Mouse (Mus musculus) stomach, postnatal 0 days (tissue): Measurements from ENCODE around the gene Nkx2-9.

ENCODE experiments used
- CTCF ChIP-seq: IDR thresholded peaks from 2 replicates; pipeline ENCODE4 v1.5.1; 2016; ENCODE audit warnings: antibody characterized with exemption, low read depth, mild to moderate bottlenecking, moderate library complexity
- EP300 ChIP-seq: optimal IDR thresholded peaks from 2 replicates; pipeline ENCODE3; 2016; ENCODE audit warnings: antibody characterized with exemption

DNA sequence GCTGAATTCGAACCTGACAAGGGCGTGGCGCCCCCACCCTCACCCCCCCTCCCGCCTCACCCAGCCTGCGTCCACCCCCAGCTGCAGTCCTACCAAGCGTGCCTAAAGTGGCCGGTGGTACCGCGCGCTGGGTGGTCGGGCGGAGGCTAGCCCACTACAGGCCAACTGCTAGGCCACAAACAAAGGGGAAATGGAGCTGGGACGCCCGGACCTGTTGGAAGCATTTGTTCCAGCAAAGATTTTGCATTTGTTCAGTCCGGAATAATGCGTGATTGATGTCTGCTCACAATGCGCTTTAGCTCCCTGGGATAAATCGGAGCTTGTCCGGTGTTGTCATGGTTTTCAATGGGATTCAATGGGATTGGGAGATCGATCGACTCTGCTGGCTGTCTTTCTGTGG lies 1.4 kb upstream of the Nkx2-9 start:
- no peak for TF ChIP-seq CTCF
- no peak for TF ChIP-seq EP300
